Mouse (Mus musculus): ENCODE measurements around the gene Stag3.

- no peak for TF ChIP-seq POLR2A (IDR thresholded peaks at IDR 0.05; ENCODE audit: low read depth, low read length)
- TF ChIP-seq CTCF (IDR thresholded peaks at IDR 0.05; ENCODE audit: borderline replicate concordance, insufficient read depth, low read length), result no peak
Measured at GRCm38 (mm10) chr5:138268980-138269379, 11.1 kb upstream of the Stag3 start.
